15 mouse cellular contexts compared by ENCODE assay signal in the genomic region with DNA sequence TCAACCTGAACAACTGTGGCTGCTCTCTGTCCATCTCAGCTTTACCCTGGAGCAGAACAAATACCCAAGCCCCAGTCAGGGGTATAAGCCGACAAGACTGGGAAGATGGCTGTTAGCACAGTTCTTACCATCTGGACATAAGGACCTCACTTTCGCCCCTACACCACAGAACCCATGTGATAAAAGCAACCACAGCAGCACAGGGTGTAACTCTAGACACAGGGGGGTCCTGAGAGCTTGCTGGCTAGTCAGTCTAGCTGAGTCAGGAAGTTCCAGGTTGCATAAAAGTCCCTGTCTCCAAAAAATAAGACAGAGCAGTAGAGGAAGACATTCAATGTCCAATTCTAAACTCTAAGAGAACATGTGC. TPM values are rescaled to one million over a fixed set of nuclear protein-coding genes. Genes with fewer than 3 reads are reported as not detected.
DNase-seq lines count a peak whose midpoint lies in the region; ATAC-seq and TF ChIP-seq lines count a peak whose summit lies in the region.
"Had no signal": no experiment of that assay in that cellular context is flagged by ENCODE, and none has a peak within 500 bp of the region (broad histone marks: within the 10 kb centered on the region; RNA-seq: fewer than 3 reads in every experiment).

No protein-coding gene starts in this region.

- peaks cover 27% of the 10 kb centered on the region for H3K4me1 ChIP-seq in hindbrain, embryonic 13.5 days (replicated peaks)
- peaks cover 13% of the 10 kb centered on the region; the same call in 1 of the 2 replicates for H3K4me1 ChIP-seq in hindbrain, embryonic 14.5 days (replicated peaks; ENCODE audit: control insufficient read depth, insufficient read depth, low read length)
- H3K4me1 ChIP-seq in midbrain, embryonic 14.5 days (ENCODE audit: control insufficient read depth, insufficient read depth, low read length) = peaks cover 20% of the 10 kb centered on the region
- peaks cover 6% of the 10 kb centered on the region; the same call in 1 of the 2 replicates for H3K4me1 ChIP-seq in midbrain, postnatal 0 days (ENCODE audit: insufficient read depth, low read length)
- H3K4me1 ChIP-seq in stomach, embryonic 15.5 days = no peaks in the 10 kb centered on the region

- no peaks in the 10 kb centered on the region for H3K9me3 ChIP-seq in hindbrain, embryonic 13.5 days
- no peaks in the 10 kb centered on the region for H3K9me3 ChIP-seq in hindbrain, embryonic 14.5 days (ENCODE audit: control insufficient read depth, low read length)
- no peaks in the 10 kb centered on the region for H3K9me3 ChIP-seq in midbrain, embryonic 14.5 days (ENCODE audit: control insufficient read depth, low read length)
- no peaks in the 10 kb centered on the region for H3K9me3 ChIP-seq in midbrain, postnatal 0 days (ENCODE audit: low read length)
- H3K9me3 ChIP-seq in stomach, embryonic 15.5 days = no peaks in the 10 kb centered on the region
- H3K9me3 ChIP-seq: liver, embryonic 12.5 days had no signal

- intact Hi-C loops in heart, postnatal 36 days (cut with DNase I) = loop anchor here (5.0 kb wide), 1 partner anchor 91 kb away; no protein-coding TSS in a partner anchor

- 72% methylated on average over 2 of the region's 2 CpGs for WGBS in hindbrain, embryonic 13.5 days
- 73% methylated on average over 2 of the region's 2 CpGs for whole genome bisulfite sequencing in hindbrain, embryonic 14.5 days
- WGBS in midbrain, embryonic 14.5 days = 69% methylated on average over 2 of the region's 2 CpGs
- 59% methylated on average over 2 of the region's 2 CpGs for WGBS in midbrain, postnatal 0 days
- 63% methylated on average over 2 of the region's 2 CpGs for WGBS in stomach, embryonic 15.5 days

- H3K36me3 ChIP-seq in hindbrain, embryonic 13.5 days = no peaks in the 10 kb centered on the region
- no peaks in the 10 kb centered on the region for H3K36me3 ChIP-seq in hindbrain, embryonic 14.5 days (replicated peaks; ENCODE audit: control insufficient read depth, insufficient read depth)
- H3K36me3 ChIP-seq in midbrain, embryonic 14.5 days (ENCODE audit: control insufficient read depth, insufficient read depth, low read length) = no peaks in the 10 kb centered on the region
- H3K36me3 ChIP-seq in midbrain, postnatal 0 days (ENCODE audit: insufficient read depth, low read length) = no peaks in the 10 kb centered on the region
- no peaks in the 10 kb centered on the region for H3K36me3 ChIP-seq in stomach, embryonic 15.5 days
- H3K36me3 ChIP-seq: liver, embryonic 12.5 days had no signal

- TF ChIP-seq CTCF in midbrain, postnatal 0 days (IDR thresholded peaks at IDR 0.05) = no peak

- 0 out of 2 replicates have a peak overlapping the region, but pooled peaks have one; percentile 13 for H3K27ac ChIP-seq in hindbrain, embryonic 13.5 days
- H3K27ac ChIP-seq in hindbrain, embryonic 14.5 days = no peak overlapping the region
- H3K27ac ChIP-seq in midbrain, embryonic 14.5 days (replicated peaks; ENCODE audit: low read depth, low read length) = peak overlapping the region; percentile 60; the same call in 1 of the 2 replicates
- no peak overlapping the region for H3K27ac ChIP-seq in midbrain, postnatal 0 days (ENCODE audit: low read depth, low read length)
- peak overlapping the region; percentile 8; the same call in 1 of the 2 replicates for H3K27ac ChIP-seq in stomach, embryonic 15.5 days
- H3K27ac ChIP-seq: liver, embryonic 12.5 days had no signal

- no peaks in the 10 kb centered on the region for H3K27me3 ChIP-seq in hindbrain, embryonic 13.5 days
- no peaks in the 10 kb centered on the region for H3K27me3 ChIP-seq in hindbrain, embryonic 14.5 days (ENCODE audit: control insufficient read depth, insufficient read depth, low read length)
- H3K27me3 ChIP-seq in midbrain, embryonic 14.5 days (ENCODE audit: control insufficient read depth, insufficient read depth, low read length) = no peaks in the 10 kb centered on the region
- no peaks in the 10 kb centered on the region for H3K27me3 ChIP-seq in midbrain, postnatal 0 days (ENCODE audit: insufficient read depth, low read length)
- no peaks in the 10 kb centered on the region for H3K27me3 ChIP-seq in stomach, embryonic 15.5 days (replicated peaks)
- H3K27me3 ChIP-seq: liver, embryonic 12.5 days had no signal

- no peak overlapping the region for H3K9ac ChIP-seq in hindbrain, embryonic 13.5 days
- H3K9ac ChIP-seq in hindbrain, embryonic 14.5 days = no peak overlapping the region
- H3K9ac ChIP-seq in midbrain, embryonic 14.5 days (replicated peaks; ENCODE audit: low read length) = no peak overlapping the region
- no peak overlapping the region for H3K9ac ChIP-seq in midbrain, postnatal 0 days (replicated peaks; ENCODE audit: low read length, poor library complexity, severe bottlenecking)
- no peak overlapping the region for H3K9ac ChIP-seq in stomach, embryonic 15.5 days
- H3K9ac ChIP-seq: liver, embryonic 12.5 days had no signal

- peak; percentile 74 for DNase-seq in heart, adult 11 months
- no peak for DNase-seq in heart, postnatal 36 days
- no peak for DNase-seq in hindbrain, embryonic 14.5 days (ENCODE audit: low spot score)
- DNase-seq in midbrain, embryonic 14.5 days = no peak
- no peak for DNase-seq in midbrain, postnatal 0 days (ENCODE audit: low spot score)
- DNase-seq in kidney, postnatal 25 days = no peak
- DNase-seq: B cell, adult 2 months; cerebellum, adult 9-10 months; embryo, embryonic 11 days; thymus, adult 18-20 months had no signal

- H3K4me2 ChIP-seq in hindbrain, embryonic 13.5 days = no peak overlapping the region
- H3K4me2 ChIP-seq in hindbrain, embryonic 14.5 days (replicated peaks) = no peak overlapping the region
- no peak overlapping the region for H3K4me2 ChIP-seq in midbrain, embryonic 14.5 days (ENCODE audit: low read length)
- no peak overlapping the region for H3K4me2 ChIP-seq in midbrain, postnatal 0 days (ENCODE audit: low read depth, low read length, poor library complexity, severe bottlenecking)
- H3K4me2 ChIP-seq in stomach, embryonic 15.5 days = no peak overlapping the region
- H3K4me2 ChIP-seq: liver, embryonic 12.5 days had no signal

- H3K4me3 ChIP-seq in hindbrain, embryonic 13.5 days = no peak overlapping the region
- H3K4me3 ChIP-seq in hindbrain, embryonic 14.5 days (replicated peaks; ENCODE audit: low read length) = no peak overlapping the region
- H3K4me3 ChIP-seq in midbrain, embryonic 14.5 days (replicated peaks; ENCODE audit: low read depth, low read length) = no peak overlapping the region
- H3K4me3 ChIP-seq in midbrain, postnatal 0 days (ENCODE audit: low read depth, low read length) = no peak overlapping the region
- H3K4me3 ChIP-seq in stomach, embryonic 15.5 days (replicated peaks) = no peak overlapping the region
- H3K4me3 ChIP-seq: liver, embryonic 12.5 days had no signal

- ATAC-seq in hindbrain, embryonic 13.5 days (ENCODE audit: low FRiP score) = no peak
- ATAC-seq in hindbrain, embryonic 14.5 days (ENCODE audit: low FRiP score) = no peak
- no peak for ATAC-seq in midbrain, embryonic 14.5 days (ENCODE audit: low FRiP score, low TSS enrichment)
- ATAC-seq in midbrain, postnatal 0 days (ENCODE audit: low FRiP score) = no peak
- 0 out of 2 replicates have a peak, but pooled peaks have one; percentile 30 for ATAC-seq in stomach, embryonic 15.5 days (ENCODE audit: insufficient read depth, low FRiP score, low read depth)
- ATAC-seq: liver, embryonic 12.5 days had no signal

RNA-seq across cellular contexts. Expression of a gene that starts 31.8 kb away (rescaled TPM):
- total RNA-seq in heart, postnatal 36 days (2021) = not detected
- 0.21 and 0.61 TPM in 2 replicates for polyA plus RNA-seq in hindbrain, embryonic 13.5 days (2015; fragmentation: Nextera tagmentation; extraction: Ambion mirVana)
- polyA plus RNA-seq in hindbrain, embryonic 14.5 days (2014; fragmentation: Nextera tagmentation; extraction: Ambion mirVana) = 0.32 and 0.77 TPM in 2 replicates
- polyA plus RNA-seq in midbrain, embryonic 14.5 days (2014; fragmentation: Nextera tagmentation; extraction: Ambion mirVana) = 0.51 and 0.63 TPM in 2 replicates
- total RNA-seq in midbrain, postnatal 0 days (2014; rRNA removed) = 0.16 and 0.85 TPM in 2 replicates
- polyA plus RNA-seq in midbrain, postnatal 0 days (2015; fragmentation: Nextera tagmentation; extraction: Ambion mirVana) = 0.74 and 0.79 TPM in 2 replicates
- polyA plus RNA-seq in stomach, embryonic 15.5 days (2015; fragmentation: Nextera tagmentation; extraction: Ambion mirVana) = 7.6 and 8.8 TPM in 2 replicates
- total RNA-seq: granulocyte monocyte progenitor cell, adult 5-6 weeks had no signal
- polyA plus RNA-seq: spleen, adult 2 months had no signal

Comparison
In these comparisons a context has a peak if more than half of its experiments do, and no peak if none do; other contexts are left out.
1. H3K27ac ChIP-seq: peak in hindbrain, embryonic 13.5 days (single experiment), midbrain, embryonic 14.5 days (single experiment) and stomach, embryonic 15.5 days (single experiment); none in hindbrain, embryonic 14.5 days (single experiment) and midbrain, postnatal 0 days (single experiment).